Mouse (Mus musculus): ENCODE results near the gene Farp2. TPM values are rescaled to one million over a fixed set of nuclear protein-coding genes. Genes with fewer than 3 reads are reported as not detected.
"Not testable (repeated sequence)": the region's sequence is repeated elsewhere in the genome, so short reads cannot be mapped to it uniquely, and the experiment has no call there.

Farp2 gene
- 0.99 and 3.4 TPM in 2 replicates for total RNA-seq (2017)

GRCm38 (mm10) chr1:93511585-93512350, at the start of gene Farp2:
Gene Farp2 (plus strand): TSS chr1:93512079.
- ATAC-seq (replicated peaks in 1 of 2; ENCODE audit: insufficient read depth in 1 of 2, low FRiP score in 2 of 2, low TSS enrichment in 1 of 2, low read depth in 1 of 2, poor library complexity in 2 of 2, severe bottlenecking in 2 of 2): peak; percentile 95 to 97

- no peak for ATAC-seq (replicated peaks in 1 of 2; ENCODE audit: insufficient read depth in 1 of 2, low FRiP score in 2 of 2, low TSS enrichment in 1 of 2, low read depth in 1 of 2, poor library complexity in 2 of 2, severe bottlenecking in 2 of 2)
Observed at GRCm38 (mm10) chr1:93465066-93465465, 46.8 kb upstream of the Farp2 start.

- no peak for ATAC-seq (replicated peaks in 1 of 2; ENCODE audit: insufficient read depth in 1 of 2, low FRiP score in 2 of 2, low TSS enrichment in 1 of 2, low read depth in 1 of 2, poor library complexity in 2 of 2, severe bottlenecking in 2 of 2)
Observed at GRCm38 (mm10) chr1:93465746-93466145, 46.1 kb upstream of the Farp2 start.

DNA sequence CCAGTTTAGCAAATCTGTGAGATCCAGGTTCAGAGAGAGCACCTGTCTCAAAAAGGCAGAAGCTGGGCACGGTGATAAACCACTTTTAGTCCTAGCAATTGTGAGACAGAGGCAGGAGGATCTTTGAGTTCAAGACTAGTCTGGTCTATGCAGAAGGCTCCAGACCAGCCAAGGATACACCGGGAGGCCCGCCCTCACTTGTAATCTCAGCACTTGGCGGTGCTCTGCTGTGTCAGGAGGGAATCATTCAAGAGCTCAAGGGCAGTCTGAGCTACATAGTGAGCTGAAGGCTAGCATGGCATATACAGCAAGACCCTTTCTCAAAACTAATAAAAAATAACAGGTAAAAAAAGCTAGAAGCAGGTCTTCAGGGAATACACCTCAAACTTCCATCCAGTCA, 43.3 kb upstream of the Farp2 start:
- ATAC-seq (replicated peaks in 1 of 2; ENCODE audit: insufficient read depth in 1 of 2, low FRiP score in 2 of 2, low TSS enrichment in 1 of 2, low read depth in 1 of 2, poor library complexity in 2 of 2, severe bottlenecking in 2 of 2): no peak

GRCm38 (mm10) chr1:93475694-93476093, 36.2 kb upstream of the Farp2 start:
- ATAC-seq (replicated peaks in 1 of 2; ENCODE audit: insufficient read depth in 1 of 2, low FRiP score in 2 of 2, low TSS enrichment in 1 of 2, low read depth in 1 of 2, poor library complexity in 2 of 2, severe bottlenecking in 2 of 2): no peak

- ATAC-seq (replicated peaks in 1 of 2; ENCODE audit: insufficient read depth in 1 of 2, low FRiP score in 2 of 2, low TSS enrichment in 1 of 2, low read depth in 1 of 2, poor library complexity in 2 of 2, severe bottlenecking in 2 of 2): peak; percentile 83 to 89
Observed at GRCm38 (mm10) chr1:93477758-93478585, 33.9 kb upstream of the Farp2 start.

GRCm38 (mm10) chr1:93478586-93479475, 33.0 kb upstream of the Farp2 start, which contains the start of gene Hdlbp:
Gene Hdlbp (minus strand): TSS chr1:93478815.
- peak; percentile 75 to 85 for ATAC-seq (replicated peaks in 1 of 2; ENCODE audit: insufficient read depth in 1 of 2, low FRiP score in 2 of 2, low TSS enrichment in 1 of 2, low read depth in 1 of 2, poor library complexity in 2 of 2, severe bottlenecking in 2 of 2)

GRCm38 (mm10) chr1:93479476-93480083, 32.3 kb upstream of the Farp2 start:
- 0 out of 4 replicates have a peak, but pooled peaks of 1 of the 2 experiments have one; percentile 2 for ATAC-seq (replicated peaks in 1 of 2; ENCODE audit: insufficient read depth in 1 of 2, low FRiP score in 2 of 2, low TSS enrichment in 1 of 2, low read depth in 1 of 2, poor library complexity in 2 of 2, severe bottlenecking in 2 of 2)

- not testable (repeated sequence) for ATAC-seq (replicated peaks in 1 of 2; ENCODE audit: insufficient read depth in 1 of 2, low FRiP score in 2 of 2, low TSS enrichment in 1 of 2, low read depth in 1 of 2, poor library complexity in 2 of 2, severe bottlenecking in 2 of 2)
Observed at GRCm38 (mm10) chr1:93486302-93486701, 25.6 kb upstream of the Farp2 start.

DNA sequence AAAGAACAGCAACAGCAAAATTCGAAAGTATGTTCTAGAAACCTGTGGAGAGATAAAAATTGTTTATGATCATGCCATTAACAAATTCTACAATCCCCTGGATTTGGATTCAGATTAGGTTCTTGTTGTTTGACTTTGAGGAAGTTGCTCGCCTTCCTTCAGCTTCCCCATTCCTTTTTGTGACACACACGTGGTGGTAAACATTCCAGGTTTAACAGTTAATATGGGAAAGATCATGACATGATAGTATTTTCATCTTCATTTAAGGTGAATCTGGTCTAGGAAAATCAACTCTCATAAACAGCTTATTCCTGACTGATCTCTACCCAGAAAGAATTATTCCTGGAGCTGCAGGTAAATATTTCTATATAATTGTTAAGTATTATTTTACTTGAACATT, 16.6 kb upstream of the Farp2 start:
- ATAC-seq (replicated peaks in 1 of 2; ENCODE audit: insufficient read depth in 1 of 2, low FRiP score in 2 of 2, low TSS enrichment in 1 of 2, low read depth in 1 of 2, poor library complexity in 2 of 2, severe bottlenecking in 2 of 2): no peak

- peak; percentile 28; a peak in 1 of 4 replicates for ATAC-seq (replicated peaks in 1 of 2; ENCODE audit: insufficient read depth in 1 of 2, low FRiP score in 2 of 2, low TSS enrichment in 1 of 2, low read depth in 1 of 2, poor library complexity in 2 of 2, severe bottlenecking in 2 of 2)
Observed at GRCm38 (mm10) chr1:93506944-93507676, 4.8 kb upstream of the Farp2 start.

DNA sequence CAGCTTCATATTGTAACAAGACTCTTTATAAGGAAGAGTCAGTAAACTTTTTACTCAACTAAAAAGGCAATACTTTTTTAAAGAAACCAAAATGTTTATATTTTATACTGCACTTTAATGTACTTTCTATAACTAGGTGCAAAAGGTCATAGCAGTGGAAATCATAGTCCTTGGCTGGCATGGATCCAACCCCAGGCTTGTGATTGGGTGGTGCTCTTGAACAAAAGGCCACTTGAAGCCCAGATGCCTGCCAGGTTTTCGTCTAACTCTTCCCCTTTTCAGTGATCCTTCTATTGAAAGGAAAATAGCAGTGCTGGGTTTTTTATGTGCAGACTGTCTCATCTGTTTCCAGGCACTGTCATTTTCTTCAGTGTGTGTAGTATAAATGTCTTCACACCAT, 3.3 kb upstream of the Farp2 start:
- not testable (repeated sequence) for ATAC-seq (replicated peaks in 1 of 2; ENCODE audit: insufficient read depth in 1 of 2, low FRiP score in 2 of 2, low TSS enrichment in 1 of 2, low read depth in 1 of 2, poor library complexity in 2 of 2, severe bottlenecking in 2 of 2)

DNA sequence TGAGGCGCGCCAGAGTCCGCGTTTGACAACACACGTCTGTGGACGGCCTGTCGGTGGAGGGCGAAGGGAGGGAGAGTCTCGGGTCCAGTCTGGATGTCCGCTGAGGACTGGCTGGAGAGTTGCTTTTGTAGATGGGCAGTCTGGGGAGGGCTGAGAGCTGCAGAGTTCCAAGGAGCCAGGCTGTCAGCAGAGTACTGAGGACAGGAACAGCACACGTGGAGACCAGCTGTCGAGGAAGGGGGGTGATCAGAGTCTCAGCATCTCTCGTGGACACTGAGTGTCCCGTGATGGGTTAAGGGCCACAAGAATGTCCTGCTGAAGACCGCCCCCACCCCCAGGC, 442 bp downstream of the Farp2 start:
- no peak for ATAC-seq (replicated peaks in 1 of 2; ENCODE audit: insufficient read depth in 1 of 2, low FRiP score in 2 of 2, low TSS enrichment in 1 of 2, low read depth in 1 of 2, poor library complexity in 2 of 2, severe bottlenecking in 2 of 2)

DNA sequence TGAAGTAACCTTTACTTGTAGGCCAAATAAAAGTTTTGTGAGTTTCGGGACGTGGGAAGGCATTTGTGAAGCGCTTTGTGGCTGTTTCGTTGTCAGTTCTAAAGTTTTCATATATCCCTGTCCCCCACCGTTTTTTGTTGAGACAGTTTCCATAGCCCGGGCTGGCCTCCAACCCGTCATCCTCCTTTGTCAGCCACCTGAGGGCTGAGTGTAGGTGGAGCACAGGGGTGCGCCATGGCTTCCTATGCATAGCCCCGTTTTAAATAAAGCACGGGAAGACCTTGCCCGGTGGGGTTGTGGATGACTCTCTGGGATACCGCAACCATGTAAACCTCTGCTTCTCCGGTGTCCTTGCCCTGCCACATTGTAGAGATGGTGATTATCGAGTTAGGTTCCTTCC, 1.3 kb downstream of the Farp2 start:
- no peak for ATAC-seq (replicated peaks in 1 of 2; ENCODE audit: insufficient read depth in 1 of 2, low FRiP score in 2 of 2, low TSS enrichment in 1 of 2, low read depth in 1 of 2, poor library complexity in 2 of 2, severe bottlenecking in 2 of 2)

GRCm38 (mm10) chr1:93521491-93521890, 9.6 kb downstream of the Farp2 start:
- no peak for ATAC-seq (replicated peaks in 1 of 2; ENCODE audit: insufficient read depth in 1 of 2, low FRiP score in 2 of 2, low TSS enrichment in 1 of 2, low read depth in 1 of 2, poor library complexity in 2 of 2, severe bottlenecking in 2 of 2)

- no peak for ATAC-seq (replicated peaks in 1 of 2; ENCODE audit: insufficient read depth in 1 of 2, low FRiP score in 2 of 2, low TSS enrichment in 1 of 2, low read depth in 1 of 2, poor library complexity in 2 of 2, severe bottlenecking in 2 of 2)
Observed at GRCm38 (mm10) chr1:93522325-93522724, 10.4 kb downstream of the Farp2 start.

DNA sequence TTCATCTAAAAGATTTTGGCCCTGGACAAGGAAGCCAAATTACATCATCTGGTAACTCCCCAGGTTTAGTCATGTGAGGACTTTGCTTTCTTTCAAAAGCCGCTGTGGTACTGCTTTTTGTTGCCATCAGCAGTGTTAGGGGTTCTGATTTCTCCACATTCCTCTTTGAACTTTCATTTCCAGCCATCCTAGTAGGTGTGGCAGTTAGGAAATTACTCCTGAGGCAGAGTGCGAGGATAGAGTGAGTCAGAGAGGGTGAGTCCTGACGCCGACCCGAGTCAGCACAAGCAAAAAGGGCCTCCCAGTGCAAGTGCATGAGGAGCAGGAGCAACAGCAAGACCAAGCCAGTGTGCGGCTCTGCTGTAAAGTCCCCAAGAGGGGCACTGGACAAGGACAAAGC, 17.9 kb downstream of the Farp2 start:
- no peak for ATAC-seq (replicated peaks in 1 of 2; ENCODE audit: insufficient read depth in 1 of 2, low FRiP score in 2 of 2, low TSS enrichment in 1 of 2, low read depth in 1 of 2, poor library complexity in 2 of 2, severe bottlenecking in 2 of 2)
